Mouse (Mus musculus): ENCODE measurements around the gene Inpp4a.

The Inpp4a gene

DNA sequence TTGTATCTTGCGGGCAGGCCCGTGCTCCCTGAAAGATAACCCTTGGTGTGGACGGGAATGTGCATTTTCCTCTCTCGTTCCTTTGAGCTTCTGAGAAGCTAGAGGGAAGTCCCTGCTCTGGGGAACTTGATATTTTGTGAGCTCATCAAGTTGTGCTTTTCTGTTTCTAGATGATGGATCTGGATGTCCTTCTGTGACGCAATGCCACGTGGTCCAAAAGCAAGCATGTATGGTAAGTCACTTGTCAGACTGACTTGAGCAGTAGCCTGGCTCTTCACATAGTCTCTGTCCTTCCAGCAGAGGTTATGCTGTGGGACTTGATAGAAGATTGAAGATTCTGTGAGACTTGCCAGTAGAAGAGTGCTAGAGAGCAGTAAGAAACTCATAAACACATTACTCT is 57.5 kb downstream of the Inpp4a start:
- DNase-seq (ENCODE audit: low spot score) = no peak

DNA sequence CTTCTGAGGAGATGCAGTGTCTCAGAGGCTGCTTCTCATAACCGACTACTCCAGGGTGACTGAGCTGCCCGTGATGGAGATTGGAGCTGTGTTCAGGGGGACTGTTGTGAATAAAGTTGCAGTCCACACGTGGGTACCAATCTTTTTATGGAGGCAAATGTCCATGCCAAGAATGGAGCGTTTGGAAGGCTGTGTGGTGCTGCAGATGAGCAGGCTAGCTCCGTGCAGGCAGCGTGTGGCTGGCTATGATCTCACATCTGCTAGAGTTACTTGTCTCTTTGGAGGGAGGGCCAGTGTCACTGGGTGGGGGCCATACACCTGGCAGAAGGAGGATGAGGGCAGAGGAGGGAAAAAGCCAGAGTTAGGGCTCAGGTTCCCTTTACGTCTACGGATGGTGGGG is 59.0 kb downstream of the Inpp4a start:
- no peak for DNase-seq (ENCODE audit: low spot score)

DNA sequence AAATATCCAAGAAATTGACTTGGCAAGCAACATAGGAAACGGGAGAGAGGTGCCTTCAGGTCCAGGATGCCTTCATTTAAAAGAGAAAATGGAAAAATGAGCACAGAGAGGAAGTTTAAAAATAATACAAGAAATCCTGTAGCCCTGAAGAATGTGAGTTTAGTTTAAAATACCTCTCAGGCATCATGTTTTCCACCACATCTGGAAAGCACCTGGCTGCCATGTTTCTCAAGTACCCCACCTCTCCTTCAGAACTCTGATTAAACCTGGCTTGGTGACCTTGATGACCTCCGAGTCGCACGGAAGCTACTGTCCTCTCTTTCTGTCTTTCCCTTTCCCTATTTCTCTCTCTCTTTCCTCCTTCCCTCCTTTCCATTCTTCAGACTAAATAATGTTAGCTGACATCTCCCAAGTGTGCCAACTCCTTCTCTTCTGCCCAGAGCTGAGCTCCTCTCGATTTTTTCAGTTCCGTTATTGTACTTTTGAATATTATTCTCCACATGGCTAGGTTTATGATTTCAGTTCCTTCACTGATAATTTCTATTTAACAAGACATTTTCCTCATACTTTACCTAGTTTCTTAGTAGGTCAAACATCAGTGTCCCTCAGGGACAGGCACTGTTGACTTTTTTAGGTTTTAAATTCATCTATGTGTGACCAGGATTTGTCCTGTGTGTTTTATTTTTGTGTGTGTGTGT is 59.9 kb downstream of the Inpp4a start:
- no peak for DNase-seq (ENCODE audit: low spot score)

DNA sequence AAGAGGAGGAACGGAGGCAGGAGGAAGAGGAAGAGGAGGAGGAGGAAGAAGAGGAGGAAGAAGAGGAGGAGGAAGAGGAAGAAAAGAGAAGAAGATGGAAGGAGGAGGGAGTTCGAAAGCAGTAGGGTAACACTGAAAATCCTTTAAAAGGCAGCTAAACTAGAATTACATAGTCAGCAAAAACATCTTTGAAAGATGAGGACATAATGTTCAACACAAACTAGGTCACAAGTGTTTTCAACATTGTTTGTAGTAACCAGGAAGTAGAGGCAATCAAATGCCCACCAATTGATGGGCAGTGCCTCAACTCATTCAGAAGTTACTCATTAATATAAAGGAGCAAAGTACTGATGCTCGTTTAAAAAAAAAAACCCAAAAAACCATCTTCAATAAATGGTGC is 61.1 kb downstream of the Inpp4a start:
- no peak for DNase-seq (ENCODE audit: low spot score)

DNA sequence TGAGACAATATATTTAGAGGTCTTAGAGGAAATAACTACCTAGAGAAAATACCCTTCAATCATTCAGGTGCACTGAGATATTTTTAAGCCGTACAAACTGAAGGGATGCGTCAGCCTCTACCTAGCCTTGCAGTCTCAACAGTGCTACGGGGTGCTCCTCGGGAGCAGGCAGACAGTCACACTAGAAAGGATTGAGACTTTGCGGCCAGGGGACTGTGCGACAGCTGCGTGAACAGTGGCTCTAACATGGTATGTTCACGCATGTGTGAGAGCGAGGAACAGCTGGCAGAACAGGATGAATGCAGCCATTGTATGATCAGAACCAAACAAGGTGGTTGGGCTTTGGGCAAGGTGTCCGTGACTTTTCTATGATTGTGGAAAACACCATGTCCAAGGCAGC is 63.1 kb downstream of the Inpp4a start:
- DNase-seq (ENCODE audit: low spot score) = no peak

DNA sequence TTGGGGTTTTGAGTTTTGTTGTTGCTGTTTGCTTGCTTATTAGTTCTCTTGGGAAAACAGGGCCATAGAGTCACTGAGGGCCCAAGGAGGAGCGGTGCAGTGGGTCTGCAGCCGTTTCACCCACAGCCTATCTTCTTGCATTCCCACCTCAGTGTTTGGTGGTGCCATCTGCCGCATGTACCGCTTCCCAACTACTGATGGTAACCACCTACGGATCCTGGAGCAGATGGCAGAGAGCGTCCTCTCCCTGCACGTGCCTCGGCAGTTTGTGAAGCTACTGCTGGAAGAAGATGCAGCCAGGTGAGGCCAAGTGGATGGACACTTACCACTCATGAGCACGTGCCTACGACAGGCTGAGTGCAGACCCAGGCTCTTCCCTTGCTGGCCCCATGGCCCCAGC is 68.5 kb downstream of the Inpp4a start:
- no peak for DNase-seq (ENCODE audit: low spot score)

DNA sequence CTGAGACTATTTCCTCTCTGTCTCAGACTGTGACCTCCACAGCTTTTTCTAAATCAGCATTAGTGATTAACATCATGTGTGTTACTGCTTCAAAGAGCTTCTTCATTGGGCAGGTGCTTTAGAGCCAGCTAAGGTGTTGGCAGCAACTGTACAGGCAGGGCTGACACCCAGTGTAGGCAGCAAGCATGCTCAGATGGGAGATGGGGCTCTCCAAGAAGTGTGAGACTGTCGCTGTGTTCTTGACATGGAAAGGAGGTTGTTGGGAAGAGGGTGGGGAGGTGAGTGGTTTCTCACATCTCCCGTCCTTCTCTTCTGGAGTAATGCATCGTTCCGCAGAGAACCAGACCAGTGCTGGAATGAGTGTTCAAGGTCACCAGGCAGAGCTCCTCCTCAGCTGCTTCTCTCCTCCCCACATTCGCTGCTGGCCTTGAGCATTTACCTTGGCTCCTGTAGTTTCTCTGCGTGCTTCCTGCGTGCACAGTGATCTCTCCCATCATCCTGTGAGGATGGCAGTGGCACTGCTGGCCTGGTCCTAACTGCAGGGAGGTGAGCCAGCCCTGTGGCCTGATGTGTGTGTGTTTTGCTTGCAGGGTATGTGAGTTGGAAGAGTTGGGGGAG is 69.2 kb downstream of the Inpp4a start:
- no peak for DNase-seq (ENCODE audit: low spot score)

DNA sequence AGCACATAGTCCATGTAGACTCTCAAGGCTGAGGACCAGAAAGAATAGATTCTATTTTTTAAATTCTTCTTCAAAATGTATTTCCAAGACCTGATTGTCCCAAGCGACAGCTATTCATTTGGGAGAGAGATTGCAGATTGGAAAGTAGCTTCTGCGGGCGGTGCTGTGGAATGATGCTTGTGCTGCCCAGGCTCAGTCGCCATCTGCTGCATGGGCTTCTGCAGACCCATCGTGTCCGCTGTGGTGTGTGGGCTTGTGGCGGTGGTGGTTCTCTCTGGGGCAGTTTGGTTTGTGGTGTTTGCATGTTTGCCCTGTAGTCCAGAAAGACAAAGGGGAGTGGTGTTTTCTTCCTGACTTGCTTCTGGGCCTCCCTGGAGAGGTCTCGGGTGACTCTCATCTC is 76.5 kb downstream of the Inpp4a start:
- no peak for DNase-seq (ENCODE audit: low spot score)

DNA sequence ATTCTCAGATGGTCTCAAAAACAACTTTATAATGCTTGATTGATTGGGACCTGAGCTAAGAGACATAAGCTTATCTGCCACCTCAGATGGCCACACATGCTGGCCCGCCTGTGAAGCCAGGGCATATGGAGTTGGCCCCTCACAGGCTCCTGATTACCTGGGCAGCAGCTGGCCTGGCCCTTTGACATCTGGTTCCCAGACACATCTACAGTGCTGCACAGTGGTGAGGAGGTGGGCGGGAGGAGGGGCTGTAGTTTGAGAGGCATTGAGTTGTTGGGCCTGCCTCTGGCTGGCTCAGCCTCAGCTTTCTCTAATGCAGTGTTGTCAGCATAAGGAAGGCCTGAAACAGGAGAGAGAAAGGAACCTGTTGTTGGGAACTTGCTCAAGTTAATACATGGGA is 77.1 kb downstream of the Inpp4a start:
- DNase-seq (ENCODE audit: low spot score) = no peak

DNA sequence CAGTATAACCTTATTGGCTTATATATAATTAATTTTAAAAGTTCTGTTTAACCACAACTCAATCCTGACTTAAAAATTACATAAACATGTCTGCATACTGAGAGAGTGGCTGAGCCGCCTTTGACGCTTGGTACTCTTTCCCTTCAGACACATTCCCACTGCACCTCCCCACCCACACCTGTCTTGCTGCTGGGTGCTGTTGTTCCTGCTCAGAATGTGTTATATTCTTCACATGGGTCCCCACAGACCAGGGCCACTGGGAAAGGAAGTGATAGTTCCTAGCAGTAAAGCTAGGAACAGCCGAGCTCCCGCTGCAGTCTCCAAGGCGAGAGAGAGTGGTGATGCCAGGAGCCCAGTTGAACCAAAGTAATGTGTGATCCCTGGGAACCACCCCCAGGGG is 78.4 kb downstream of the Inpp4a start:
- DNase-seq (ENCODE audit: low spot score) = no peak

DNA sequence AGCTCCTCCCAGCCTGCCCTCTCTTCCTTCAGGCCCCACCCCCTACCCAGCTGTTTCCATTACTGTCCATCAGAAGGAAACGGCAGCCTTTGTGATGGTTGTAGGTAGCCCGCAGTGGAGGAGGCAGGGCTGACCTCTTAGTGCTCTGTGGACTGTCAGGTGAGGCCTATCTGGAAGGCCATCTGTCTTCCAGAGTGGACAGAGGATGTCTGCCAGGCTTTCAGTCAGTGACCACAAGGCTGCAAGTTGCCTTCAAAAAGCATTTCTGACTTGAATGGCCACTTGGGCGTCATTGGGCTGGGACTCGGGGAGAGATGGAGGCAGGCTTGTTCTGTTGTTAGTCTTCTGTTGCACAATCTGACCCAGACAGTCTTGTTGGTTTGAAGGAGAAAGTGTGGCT is 79.9 kb downstream of the Inpp4a start:
- no peak for DNase-seq (ENCODE audit: low spot score)

DNA sequence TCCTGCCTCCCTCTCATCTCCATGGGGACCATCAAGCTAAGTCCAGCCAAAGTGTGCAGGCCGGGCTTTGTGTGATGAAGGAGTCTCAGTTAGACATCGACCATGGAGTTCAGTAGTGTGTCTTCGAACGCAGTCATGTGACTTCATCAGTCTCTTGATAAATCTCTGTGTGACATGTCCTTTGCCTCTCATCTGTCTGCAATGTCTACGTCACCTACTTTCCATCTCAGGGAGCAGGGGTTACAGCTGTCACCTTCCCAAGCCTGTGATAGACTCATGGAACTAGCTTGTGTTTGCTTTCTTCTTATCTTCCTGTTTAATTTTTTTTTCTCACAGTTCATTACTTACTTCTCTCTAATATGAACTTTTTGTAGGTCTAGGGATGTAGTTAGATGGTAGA is 81.2 kb downstream of the Inpp4a start:
- DNase-seq (ENCODE audit: low spot score) = no peak

DNA sequence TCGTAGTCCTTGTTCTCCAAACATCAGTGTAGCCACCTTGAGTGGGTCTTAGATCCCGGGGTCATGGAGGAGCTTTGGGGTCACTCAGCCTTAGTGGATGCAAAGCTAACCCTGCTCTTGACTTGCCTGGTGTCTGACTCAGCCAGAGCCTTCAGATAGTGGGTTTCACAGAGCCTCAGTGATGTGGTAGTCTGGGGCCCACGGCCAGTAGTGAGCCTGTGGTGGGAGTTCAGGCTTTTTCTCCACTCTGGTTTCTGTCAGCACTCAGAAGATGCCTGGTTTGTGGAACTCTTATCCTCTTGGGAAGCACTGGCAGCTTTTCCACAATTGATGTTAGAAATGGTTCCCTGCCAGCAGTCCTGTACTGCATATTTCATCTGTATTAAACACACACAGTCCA is 84.6 kb downstream of the Inpp4a start:
- no peak for DNase-seq (ENCODE audit: low spot score)

DNA sequence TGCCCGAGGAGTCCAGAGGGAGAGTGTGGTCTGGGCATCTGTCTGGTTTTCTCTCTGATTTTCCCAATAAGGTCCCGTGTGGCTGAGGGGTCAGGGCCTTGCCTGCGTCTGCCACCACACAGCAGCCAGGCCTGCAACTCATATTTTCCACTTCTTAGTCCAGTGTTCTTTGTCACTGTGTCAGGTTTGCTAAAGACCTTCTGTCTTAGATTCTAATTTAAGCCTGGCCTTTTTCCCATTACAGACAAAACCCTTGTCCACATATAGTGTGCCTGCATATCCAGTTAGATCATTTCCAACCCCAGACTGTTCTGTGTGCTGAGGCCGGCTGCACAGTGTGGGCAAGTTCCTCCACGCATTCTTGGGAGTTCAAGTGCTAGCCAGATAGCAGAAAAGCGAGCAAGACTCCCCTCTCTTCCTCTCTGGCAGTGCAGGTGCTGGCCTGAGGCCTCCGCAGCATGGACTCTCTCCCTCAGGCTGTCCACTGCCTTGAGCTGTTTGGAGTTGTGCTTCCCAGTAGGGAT is 86.8 kb downstream of the Inpp4a start:
- no peak for DNase-seq (ENCODE audit: low spot score)

DNA sequence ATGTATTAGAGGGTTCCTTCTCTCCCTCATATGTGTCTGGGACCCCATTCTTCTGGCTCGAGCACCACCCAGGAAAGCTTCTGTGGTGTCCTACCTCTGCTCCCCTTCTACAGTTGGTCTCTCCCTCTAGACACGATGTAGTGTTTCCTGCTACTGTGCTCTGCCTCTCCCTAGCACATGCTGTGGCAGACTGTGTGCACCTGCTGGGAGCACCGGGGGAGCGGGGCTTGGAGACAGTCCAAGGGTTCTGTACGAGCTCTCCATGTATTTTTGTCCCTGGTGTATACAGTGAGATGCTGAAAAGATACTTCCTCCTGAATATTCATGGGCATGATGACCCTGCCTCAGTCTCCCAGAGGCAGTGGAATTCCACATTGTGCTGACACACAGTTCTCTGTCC is 93.5 kb downstream of the Inpp4a start:
- DNase-seq (ENCODE audit: low spot score) = no peak

DNA sequence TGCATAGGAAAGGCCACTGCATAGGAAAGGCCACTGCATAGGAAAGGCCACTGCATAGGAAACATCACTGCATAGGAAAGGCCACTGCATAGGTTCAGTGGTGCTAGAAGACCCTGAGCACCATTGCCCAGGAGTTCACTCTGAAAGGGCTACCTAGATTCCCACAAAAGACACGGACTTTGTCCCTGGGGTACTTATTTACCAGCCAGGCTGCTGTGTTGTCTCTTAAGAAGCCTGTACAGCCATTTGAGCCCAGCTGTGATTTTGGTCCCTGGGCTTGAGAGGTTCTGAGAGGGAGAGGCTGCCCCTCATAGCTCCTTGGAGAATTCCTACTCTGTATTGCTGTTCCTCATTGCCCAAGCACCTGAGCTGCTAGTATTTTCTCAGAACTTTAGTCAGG is 96.8 kb downstream of the Inpp4a start:
- DNase-seq (ENCODE audit: low spot score) = no peak

DNA sequence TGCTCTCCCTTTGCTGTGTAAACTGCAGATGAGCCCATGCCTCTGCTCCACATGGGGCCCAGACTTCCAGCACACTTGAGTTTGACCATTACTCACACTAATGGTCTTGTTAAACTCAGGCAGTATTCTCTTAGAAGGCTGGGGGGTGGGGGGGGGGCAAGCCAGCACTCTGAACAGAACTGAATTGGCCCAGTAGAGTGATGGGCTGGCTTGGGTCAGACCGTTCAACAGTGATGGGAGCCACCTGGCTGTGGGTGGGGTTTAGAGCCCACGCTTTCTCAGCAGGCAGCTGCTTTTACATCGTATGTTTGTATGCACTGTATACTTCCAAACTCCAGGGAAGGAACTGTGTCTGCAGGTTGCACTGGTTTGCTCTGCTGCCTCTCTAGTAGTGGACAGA is 99.3 kb downstream of the Inpp4a start:
- no peak for DNase-seq (ENCODE audit: low spot score)

DNA sequence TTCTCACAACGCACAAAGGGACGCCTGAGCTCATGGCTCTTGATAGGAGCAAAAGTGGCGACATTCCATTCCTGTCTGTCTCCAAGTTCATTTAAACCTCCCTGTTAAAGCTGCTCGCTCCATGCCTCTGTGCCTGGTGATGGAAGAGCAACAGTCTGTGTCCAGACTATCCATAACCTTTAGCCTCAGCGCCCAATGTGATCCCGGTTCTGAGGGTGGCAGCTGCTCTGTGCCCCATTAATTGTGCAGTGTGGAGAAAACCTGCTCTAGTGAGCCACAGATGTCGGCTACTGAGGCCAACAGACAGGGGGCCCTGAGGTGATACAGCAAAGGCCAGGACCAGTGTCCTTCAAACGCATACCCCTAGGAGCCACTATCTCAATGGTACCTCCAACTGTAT is 100.1 kb downstream of the Inpp4a start:
- no peak for DNase-seq (ENCODE audit: low spot score)

DNA sequence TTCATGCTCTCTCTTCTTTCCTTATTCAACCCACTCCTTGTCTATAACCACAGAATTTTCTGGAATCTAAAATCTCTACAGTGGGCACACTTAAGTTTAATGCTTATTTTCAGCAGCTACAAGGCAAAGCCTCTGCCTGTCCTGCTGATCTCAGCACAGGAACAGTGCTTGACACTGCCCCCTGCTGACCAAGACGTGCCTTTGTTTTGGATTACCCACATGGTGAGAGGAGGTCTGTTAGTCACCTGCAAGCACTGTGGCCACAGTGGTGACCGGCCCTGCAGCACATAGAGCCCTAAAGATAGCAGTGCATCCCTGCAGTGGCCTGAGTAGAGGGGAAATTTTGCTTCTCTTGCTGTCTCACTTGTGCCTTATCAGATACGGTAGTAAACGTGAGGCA is 102.0 kb downstream of the Inpp4a start:
- peak; percentile 55 for DNase-seq (ENCODE audit: low spot score)

DNA sequence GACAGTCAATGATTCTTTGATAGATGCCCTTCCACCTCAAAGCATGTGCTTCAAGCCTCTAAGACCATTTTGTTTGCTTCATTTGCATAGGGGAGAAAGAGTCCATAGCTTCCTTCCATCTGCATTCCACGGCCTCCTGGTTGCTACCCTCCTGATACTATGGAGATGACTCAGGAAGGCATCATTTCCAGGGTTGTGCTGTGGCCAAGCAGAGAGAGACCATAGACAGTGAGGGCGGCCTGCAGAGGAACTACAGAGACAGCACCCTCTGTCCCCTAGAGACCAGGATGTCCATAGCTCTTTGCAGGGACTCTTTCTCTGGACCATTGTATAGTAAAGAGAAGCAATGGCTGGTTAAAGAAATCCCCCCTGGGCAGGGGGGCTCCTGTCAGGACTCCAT is 105.5 kb downstream of the Inpp4a start:
- DNase-seq (ENCODE audit: low spot score) = no peak

DNA sequence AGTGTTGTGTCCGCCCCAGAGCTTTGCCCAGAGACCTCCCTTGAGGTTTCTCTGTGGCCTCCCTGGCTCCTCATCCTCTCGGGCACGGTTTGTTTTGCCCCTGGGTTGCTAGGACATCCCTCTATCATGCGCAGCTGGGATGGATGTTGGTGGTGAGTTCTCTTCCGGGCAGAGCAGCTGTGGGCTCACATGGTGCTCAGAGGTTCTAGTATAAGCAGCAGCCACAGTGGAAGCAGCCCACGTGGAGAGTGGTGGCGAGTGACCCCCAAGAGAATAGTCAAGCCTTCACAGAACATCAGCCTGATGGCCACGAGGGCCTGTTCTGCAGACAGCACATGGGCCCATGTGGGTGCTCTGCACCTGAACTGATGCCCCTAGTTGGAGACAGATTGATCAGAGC is 107.6 kb downstream of the Inpp4a start:
- DNase-seq (ENCODE audit: low spot score) = no peak

DNA sequence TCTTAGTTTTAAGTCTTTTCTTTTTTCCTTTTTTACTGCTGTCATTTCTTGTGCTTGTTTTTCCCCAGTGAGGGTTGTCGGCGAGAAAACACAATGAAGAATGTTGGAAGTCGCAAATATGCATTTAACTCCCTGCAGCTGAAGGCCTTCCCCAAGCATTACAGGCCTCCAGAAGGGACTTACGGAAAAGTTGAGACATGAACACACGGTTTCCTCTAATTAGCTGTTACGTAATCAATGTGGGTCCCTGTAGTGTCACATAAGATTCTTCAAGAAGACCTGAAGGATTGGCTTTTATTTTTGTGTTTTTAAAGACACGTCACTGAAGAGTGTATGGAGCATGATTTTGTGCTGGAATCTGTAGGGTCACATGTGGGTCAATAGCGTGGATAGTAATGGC is 108.4 kb downstream of the Inpp4a start:
- DNase-seq (ENCODE audit: low spot score) = no peak

DNA sequence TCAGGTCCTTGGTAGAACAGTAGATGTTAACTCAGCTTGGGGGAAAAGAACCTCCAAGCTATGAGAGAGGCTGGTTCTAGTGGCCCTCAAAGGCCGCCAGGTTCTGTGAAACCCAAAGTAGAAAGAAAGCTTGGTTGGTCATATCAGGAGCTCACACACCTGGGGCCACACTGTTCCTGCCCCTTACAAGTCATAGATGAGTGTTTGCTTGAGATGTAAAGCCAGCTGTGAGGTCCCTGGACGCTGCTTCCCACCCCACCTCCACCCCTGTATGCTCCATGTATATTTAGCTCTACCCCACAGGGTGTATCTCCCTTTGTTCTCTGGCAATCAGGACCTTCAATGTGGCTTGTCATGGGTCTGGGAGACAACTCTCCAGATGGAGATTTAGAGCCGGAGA is 109.0 kb downstream of the Inpp4a start:
- no peak for DNase-seq (ENCODE audit: low spot score)

DNA sequence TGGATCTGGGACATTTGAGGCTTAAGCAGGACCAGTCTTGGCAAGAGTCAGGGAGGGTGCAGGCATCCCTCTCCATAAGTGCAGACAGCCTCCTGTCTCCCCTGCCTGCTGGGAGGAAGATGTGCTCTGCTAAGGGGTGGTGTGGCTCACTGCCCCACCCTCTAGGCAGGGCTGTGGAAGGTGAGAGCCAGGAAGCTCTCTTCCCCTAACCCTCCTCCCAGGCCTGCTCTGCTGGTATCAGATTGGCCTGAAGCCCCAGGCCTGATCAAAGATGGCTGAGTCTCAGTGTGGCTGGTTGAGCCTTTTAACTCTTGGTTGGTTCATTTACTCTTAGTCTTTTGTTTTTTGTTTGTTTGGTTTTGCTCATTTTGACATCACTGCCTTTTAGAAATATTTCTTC is 110.0 kb downstream of the Inpp4a start:
- no peak for DNase-seq (ENCODE audit: low spot score)
